Mouse (Mus musculus): Measurements from ENCODE around the gene Map3k1. TPM values are rescaled to one million over a fixed set of nuclear protein-coding genes. Genes with fewer than 3 reads are reported as not detected.
A peak's percentile ranks its signal among the peaks of the same experiment; 100 is the strongest.

Gene Map3k1
- polyA plus RNA-seq, 1 experiment from 2014 or later: 16.1 TPM

DNA sequence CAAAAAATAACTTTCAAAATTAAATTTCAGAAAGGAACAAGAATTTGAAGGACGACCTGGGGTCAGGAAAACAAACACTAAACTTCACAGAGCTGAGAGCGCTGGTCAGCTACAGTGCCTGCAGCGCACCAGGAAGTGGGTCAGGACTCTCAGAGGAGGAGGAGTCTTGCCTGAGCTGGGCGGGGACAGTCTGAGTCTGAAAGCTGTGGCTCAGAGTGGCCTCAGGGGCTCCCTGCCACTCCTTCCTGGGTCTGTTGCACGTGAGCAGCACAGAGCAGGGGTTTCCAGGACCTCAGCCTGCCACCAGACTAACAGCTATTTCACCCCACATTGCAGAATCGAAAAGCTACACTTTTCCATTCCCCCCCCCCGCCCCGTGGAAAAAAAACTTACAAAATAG, 11.8 kb downstream of the Map3k1 start:
- peaks cover 80% of the 10 kb centered on the region for H3K4me1 ChIP-seq
- H3K27ac ChIP-seq (replicated peaks): no peak overlapping the region

DNA sequence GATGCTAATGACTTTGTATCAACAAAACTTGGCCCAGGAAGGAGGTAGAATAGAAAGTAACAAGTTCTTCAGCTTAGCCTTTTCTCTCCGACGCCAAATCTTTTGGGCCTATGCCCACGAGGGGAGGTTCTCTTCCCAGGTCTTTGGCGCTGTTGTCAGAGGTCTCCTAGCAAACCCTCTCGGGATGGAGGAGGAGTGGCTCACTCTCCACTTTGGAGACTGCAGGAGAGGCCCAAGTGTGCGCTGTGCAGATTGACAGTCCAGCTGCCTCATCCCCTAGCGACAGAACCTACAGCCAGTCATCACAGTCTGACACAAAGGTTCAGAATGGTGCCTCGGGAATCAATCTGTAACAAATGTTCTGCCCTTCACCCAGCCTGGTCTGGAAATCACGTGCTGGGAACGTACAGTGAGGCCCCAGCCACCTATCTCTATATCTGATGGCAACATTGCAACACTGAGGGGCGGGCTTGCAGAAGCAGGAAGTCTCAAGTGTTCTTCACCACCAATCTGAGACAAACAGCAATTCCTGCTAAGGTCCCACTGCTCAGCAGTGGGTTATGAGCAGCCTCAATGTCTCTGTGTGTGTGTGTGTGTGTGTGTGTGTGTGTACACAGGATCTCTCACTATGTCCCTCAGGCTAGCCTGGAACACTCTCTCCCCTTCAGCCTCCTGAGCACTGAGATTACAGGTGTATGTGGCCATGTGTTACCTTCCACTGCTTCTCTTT, 12.4 kb downstream of the Map3k1 start:
- Histone ChIP-seq H3K36me3 (replicated peaks) (no peaks in the 10 kb centered on the region), H3K9me3 (no peaks in the 10 kb centered on the region), H3K27me3 (replicated peaks; ENCODE audit: low read depth, poor library complexity, severe bottlenecking) (no peaks in the 10 kb centered on the region), H3K4me3 (no peak overlapping the region), H3K27ac (replicated peaks) (peak overlapping the region; percentile 35; the same call in 1 of the 2 replicates), H3K4me1 (peaks cover 80% of the 10 kb centered on the region)
- no peak for DNase-seq (ENCODE audit: low spot score)
- 72% methylated on average over 11 of the region's 11 CpGs for WGBS

More for the DNA sequence above, 11.8 kb downstream of the Map3k1 start:
- Histone ChIP-seq H3K9me3 (no peaks in the 10 kb centered on the region), H3K27me3 (replicated peaks; ENCODE audit: low read depth, poor library complexity, severe bottlenecking) (no peaks in the 10 kb centered on the region), H3K4me3 (no peak overlapping the region; the same call in 1 of the 2 replicates), H3K36me3 (replicated peaks) (no peaks in the 10 kb centered on the region)
- peak; percentile 76 for DNase-seq (ENCODE audit: low spot score)
- 10% methylated on average over 8 of the region's 8 CpGs for WGBS

DNA sequence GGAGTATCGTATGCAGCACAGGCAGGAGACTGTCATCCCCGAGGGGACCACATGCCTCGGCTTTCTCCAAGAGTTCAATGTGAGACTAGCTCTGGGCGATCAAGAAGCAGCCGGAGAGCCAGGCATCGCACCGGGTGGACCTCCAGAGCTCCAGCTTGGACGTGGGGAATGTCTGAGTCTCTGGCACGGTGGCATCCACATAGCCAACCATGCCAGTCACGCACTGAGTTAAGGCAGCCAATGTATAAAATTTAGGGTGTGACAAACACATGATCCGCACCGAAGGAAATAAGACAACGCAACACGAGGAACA, 15.9 kb downstream of the Map3k1 start:
- no peaks in the 10 kb centered on the region for H3K9me3 ChIP-seq
- WGBS: 83% methylated on average over 14 of the region's 14 CpGs
- DNase-seq (ENCODE audit: low spot score): no peak
- H3K4me3 ChIP-seq: no peak overlapping the region
- no peaks in the 10 kb centered on the region for H3K36me3 ChIP-seq (replicated peaks)
- 0 out of 2 replicates have a peak overlapping the region, but pooled peaks have one; percentile 10 for H3K27ac ChIP-seq (replicated peaks)
- no peaks in the 10 kb centered on the region for H3K27me3 ChIP-seq (replicated peaks; ENCODE audit: low read depth, poor library complexity, severe bottlenecking)
- peaks cover 90% of the 10 kb centered on the region for H3K4me1 ChIP-seq

DNA sequence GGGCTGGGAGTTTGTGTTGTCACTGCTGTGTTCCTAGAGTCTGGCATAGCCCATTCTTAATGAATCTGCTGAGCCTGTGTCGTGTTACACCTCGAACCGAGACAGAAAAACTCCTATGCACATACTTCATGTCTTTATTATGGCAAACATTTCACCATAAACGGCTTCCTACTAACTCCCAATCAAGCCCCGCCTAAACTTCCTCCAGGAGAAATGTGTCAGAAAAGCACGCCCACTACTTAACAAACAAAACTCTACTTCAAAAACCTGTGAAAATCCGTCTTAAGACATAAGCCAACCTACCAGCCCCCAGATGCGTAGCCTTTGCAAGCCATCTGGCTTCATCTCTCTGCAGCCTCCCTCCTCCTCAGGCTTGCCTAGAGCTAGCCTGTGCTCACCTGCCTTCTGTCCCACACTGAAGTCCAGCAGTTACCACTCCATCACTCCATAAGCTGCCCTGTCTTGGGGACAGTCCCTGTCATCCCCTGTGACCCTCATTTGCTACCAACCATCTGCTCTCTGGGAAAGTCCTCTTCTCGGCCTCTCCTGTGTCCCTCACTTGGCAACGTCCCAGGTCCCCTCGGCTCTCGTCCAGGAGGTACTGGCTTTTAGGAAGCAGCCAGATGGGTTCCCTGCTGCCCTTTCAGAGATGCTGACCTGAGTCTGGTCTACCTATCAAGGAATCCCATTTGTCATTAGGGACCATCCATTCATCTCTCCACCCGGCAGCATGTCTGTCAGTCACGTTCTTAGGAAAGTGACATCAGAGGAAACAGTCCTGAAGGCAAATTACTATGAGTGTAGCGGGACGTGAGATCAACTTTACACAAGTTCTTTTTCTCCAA, 16.4 kb downstream of the Map3k1 start:
- H3K27me3 ChIP-seq (replicated peaks; ENCODE audit: low read depth, poor library complexity, severe bottlenecking): no peaks in the 10 kb centered on the region
- no peak overlapping the region for H3K4me3 ChIP-seq
- WGBS: 75% methylated on average over 16 of the region's 16 CpGs

DNA sequence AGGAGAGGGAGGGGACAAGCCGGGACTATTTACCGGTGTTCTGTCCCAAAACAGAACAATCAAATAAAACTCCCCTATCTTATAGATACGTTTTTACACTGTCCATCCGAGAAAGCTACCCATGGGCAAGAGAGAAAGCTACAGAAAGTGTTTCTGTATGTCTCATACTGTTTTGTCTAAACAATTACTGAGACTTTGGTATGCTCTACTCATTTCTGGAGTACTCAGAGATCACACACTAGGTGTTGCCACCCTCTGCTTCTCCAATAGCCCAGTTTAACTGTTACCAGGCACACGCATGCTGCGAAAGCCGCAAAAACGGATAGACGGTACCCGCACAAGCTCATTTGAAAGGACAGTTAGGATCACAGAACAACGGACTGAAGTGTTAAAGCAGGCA, 17.2 kb downstream of the Map3k1 start:
- H3K27ac ChIP-seq (replicated peaks): no peak overlapping the region
- H3K9me3 ChIP-seq: no peaks in the 10 kb centered on the region
- no peaks in the 10 kb centered on the region for H3K36me3 ChIP-seq (replicated peaks)
- WGBS: 88% methylated on average over 11 of the region's 11 CpGs
- peaks cover 78% of the 10 kb centered on the region for H3K4me1 ChIP-seq
- DNase-seq (ENCODE audit: low spot score): no peak
- no peak overlapping the region for H3K4me3 ChIP-seq
- no peaks in the 10 kb centered on the region for H3K27me3 ChIP-seq (replicated peaks; ENCODE audit: low read depth, poor library complexity, severe bottlenecking)

More for the DNA sequence above, 16.4 kb downstream of the Map3k1 start:
- Histone ChIP-seq H3K9me3 (no peaks in the 10 kb centered on the region), H3K36me3 (replicated peaks) (no peaks in the 10 kb centered on the region), H3K27ac (replicated peaks) (peak overlapping the region; percentile 48; the same call in 1 of the 2 replicates), H3K4me1 (peaks cover 86% of the 10 kb centered on the region)
- no peak for DNase-seq (ENCODE audit: low spot score)

DNA sequence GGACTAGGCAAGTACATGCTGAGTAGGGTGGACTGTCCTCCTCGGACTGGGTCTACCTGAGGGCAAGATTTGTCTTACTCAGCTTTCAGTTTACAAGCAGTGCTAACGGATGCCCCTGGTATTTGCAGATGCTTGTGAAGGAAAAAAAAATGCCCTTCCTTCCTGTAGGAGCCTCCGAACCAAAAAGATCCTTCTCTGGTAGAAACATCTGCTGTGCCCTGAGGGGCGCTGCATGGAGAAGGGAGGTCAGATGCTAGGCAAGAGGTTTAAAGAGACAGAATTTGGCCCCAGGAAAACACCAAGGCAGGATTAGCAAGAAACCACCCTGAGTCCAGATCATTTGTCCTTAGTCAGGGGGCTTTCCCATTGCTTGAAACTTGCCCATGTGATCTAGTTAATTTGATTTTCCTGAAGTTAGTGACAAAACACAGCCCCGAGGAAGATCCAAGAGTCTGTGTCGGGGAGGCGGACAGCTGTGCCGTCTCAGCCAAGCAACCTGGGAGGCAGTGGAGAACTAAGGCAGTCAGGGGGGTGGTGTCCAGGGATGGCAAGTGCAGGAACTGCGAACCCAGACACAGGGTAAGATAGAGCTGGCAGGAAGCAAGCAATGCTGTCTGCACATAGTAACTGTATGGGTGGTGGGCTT, 19.2 kb downstream of the Map3k1 start:
- Histone ChIP-seq H3K36me3 (replicated peaks) (no peaks in the 10 kb centered on the region), H3K27ac (replicated peaks) (peak overlapping the region; percentile 66), H3K4me3 (no peak overlapping the region), H3K4me1 (peaks cover 67% of the 10 kb centered on the region), H3K9me3 (no peaks in the 10 kb centered on the region), H3K27me3 (replicated peaks; ENCODE audit: low read depth, poor library complexity, severe bottlenecking) (no peaks in the 10 kb centered on the region)
- peak; percentile 50 for DNase-seq (ENCODE audit: low spot score)
- 20% methylated on average over 9 of the region's 9 CpGs for WGBS

DNA sequence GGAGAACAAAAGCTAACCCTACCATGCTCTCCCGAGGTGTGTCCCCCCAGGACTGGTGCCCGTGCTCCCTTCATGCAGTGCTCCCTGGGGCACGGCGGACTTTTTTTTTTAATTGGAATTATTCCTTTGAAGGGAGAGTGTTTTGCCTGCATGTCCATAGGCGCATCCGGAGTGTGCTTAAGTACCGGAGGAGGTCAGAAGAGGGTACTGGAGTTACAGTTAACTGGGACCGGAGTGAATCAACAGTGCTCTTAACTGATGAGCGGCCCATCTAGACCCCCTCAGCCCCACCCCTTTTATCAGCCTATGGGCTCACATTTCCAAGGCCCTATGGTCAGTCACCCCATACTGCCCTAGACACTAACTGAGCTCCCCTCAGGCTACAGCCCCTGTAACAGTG, 19.9 kb downstream of the Map3k1 start:
- WGBS: 61% methylated on average over 9 of the region's 9 CpGs
- H3K27ac ChIP-seq (replicated peaks): peak overlapping the region; percentile 66
- no peak overlapping the region for H3K4me3 ChIP-seq
- DNase-seq (ENCODE audit: low spot score): no peak
- H3K36me3 ChIP-seq (replicated peaks): no peaks in the 10 kb centered on the region
- H3K9me3 ChIP-seq: no peaks in the 10 kb centered on the region
- peaks cover 60% of the 10 kb centered on the region for H3K4me1 ChIP-seq
- H3K27me3 ChIP-seq (replicated peaks; ENCODE audit: low read depth, poor library complexity, severe bottlenecking): no peaks in the 10 kb centered on the region

DNA sequence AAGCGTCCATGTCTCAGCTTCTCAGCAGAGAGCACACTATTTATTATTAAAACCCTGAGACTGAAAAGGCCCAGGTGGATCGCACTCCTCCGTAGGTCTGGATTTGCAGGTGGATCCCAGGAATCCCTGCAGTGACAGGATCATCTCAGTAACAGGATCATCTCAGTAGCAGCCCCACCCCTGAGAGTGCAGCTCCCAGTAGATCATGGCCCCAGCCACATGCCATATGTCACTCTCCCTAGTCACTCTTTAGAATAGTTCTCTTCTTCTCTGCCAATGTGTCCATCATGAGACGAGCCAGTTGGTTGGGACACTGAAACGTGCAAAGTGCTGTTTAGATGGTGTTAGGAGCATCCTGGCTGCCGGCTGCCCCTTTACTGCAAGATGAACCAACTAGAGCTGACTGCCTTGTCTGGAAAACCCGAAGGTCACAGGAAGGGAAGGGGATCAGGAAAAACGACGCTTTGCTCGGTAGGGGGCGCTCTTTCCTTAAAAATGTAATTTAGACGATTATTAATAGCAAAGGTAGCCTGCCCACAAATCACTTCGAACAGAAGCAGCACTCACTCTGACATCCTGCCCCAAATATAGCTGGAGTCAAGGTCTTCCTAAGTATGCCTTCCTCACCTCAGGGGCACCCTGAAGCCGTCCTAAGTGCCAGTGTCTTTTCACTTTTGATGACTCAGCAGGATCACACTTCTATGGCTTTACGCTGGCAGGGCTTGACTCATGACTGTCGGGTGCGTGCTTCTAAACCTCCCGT, 20.8 kb downstream of the Map3k1 start:
- no peak overlapping the region for H3K4me3 ChIP-seq
- DNase-seq (ENCODE audit: low spot score): peak; percentile 83
- H3K27ac ChIP-seq (replicated peaks): no peak overlapping the region
- H3K9me3 ChIP-seq: no peaks in the 10 kb centered on the region
- WGBS: 42% methylated on average over 18 of the region's 18 CpGs
- no peaks in the 10 kb centered on the region; the same call in 1 of the 2 replicates for H3K36me3 ChIP-seq (replicated peaks)
- peaks cover 52% of the 10 kb centered on the region for H3K4me1 ChIP-seq
- H3K27me3 ChIP-seq (replicated peaks; ENCODE audit: low read depth, poor library complexity, severe bottlenecking): no peaks in the 10 kb centered on the region

DNA sequence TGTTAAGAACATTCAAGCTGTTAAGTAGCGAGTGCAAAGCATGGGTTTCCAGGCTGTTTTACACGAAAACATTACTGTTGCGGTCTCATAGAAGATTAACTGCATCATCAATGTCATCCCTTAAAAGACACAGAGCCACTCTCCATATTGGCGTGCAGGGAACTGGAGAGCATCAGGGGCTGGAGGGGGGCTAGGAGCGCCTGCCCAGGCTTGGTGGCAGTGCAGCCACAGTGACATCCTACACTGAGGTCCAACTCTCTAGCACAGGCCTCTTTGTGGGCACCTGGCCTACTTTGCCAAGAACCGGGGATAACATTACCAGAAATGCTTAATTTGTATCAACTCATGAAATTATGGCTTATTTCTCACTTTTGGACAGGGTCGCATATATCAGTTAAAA, 22.2 kb downstream of the Map3k1 start:
- no peaks in the 10 kb centered on the region for H3K27me3 ChIP-seq (replicated peaks; ENCODE audit: low read depth, poor library complexity, severe bottlenecking)
- peaks cover 10% of the 10 kb centered on the region for H3K36me3 ChIP-seq (replicated peaks)
- H3K4me1 ChIP-seq: peaks cover 37% of the 10 kb centered on the region
- H3K27ac ChIP-seq (replicated peaks): no peak overlapping the region
- H3K9me3 ChIP-seq: no peaks in the 10 kb centered on the region
- no peak for DNase-seq (ENCODE audit: low spot score)
- no peak overlapping the region for H3K4me3 ChIP-seq
- WGBS: 95% methylated on average over 7 of the region's 7 CpGs

DNA sequence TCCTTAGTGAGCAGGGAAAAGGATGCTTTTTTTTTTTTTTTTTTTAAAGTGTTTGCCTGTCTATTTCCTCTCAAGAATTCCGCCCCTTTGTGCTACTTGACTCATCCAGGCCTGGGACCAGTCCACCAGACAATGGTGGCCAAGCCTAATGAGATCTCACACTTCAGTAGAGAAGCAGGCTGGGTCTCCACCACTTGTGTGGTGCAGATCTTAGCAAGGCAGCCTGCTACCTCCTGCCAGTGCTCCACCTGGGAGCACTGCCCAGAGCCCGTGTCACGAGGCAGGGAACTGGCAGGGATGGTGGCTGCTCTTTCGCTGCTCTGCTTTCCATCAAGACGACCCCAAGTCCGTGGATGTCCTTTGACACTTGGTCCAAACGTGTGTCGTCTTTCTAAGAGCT, 25.3 kb downstream of the Map3k1 start:
- H3K27ac ChIP-seq (replicated peaks): no peak overlapping the region
- 88% methylated on average over 8 of the region's 8 CpGs for WGBS
- peaks cover 11% of the 10 kb centered on the region for H3K36me3 ChIP-seq (replicated peaks)
- H3K27me3 ChIP-seq (replicated peaks; ENCODE audit: low read depth, poor library complexity, severe bottlenecking): no peaks in the 10 kb centered on the region
- DNase-seq (ENCODE audit: low spot score): no peak
- H3K4me3 ChIP-seq: no peak overlapping the region
- peaks cover 8% of the 10 kb centered on the region for H3K4me1 ChIP-seq
- no peaks in the 10 kb centered on the region for H3K9me3 ChIP-seq

DNA sequence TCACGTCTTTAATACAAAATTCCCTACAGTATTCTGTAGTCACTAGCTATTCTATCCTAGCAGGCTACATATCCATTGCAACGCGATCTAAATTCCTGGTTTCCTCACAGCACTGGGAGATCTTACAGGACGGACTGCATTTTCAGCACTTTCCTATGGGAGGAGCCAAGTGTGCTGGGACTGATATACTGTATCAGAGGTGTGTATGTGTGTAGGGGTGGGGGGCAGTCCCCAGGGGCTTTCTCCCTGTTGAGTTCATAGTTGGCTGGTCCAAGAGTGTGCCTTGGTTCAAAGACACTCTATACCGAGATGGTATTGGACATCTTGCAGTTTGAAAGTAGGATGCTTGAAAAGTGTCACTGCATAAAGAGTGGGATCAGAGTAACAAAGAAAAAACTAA, 29.3 kb downstream of the Map3k1 start:
- no peaks in the 10 kb centered on the region for H3K27me3 ChIP-seq (replicated peaks; ENCODE audit: low read depth, poor library complexity, severe bottlenecking)
- no peaks in the 10 kb centered on the region for H3K9me3 ChIP-seq
- H3K4me3 ChIP-seq: no peak overlapping the region
- no peak for DNase-seq (ENCODE audit: low spot score)
- 88% methylated on average over 5 of the region's 5 CpGs for WGBS
- no peak overlapping the region for H3K27ac ChIP-seq (replicated peaks)
- peaks cover 11% of the 10 kb centered on the region for H3K4me1 ChIP-seq
- peaks cover 26% of the 10 kb centered on the region for H3K36me3 ChIP-seq (replicated peaks)

DNA sequence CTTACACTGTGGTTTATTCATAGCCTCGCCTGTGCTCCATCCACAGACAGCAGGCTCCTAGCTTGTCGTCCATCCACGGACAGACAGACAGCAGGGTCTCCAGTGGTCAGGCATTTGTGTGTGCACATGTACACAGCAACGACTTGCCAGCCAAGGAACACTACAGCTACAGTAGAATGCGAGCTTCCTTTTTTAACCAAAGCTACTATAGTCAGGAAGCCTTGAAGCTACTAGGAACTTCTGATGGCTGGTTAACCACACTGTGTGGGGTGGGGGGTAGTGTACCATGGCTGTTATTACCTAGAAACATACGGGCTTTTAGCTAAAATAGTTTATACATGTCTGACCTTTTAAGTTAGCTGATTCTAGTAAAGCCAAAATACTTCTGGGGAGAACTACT, 30.2 kb downstream of the Map3k1 start:
- no peak for DNase-seq (ENCODE audit: low spot score)
- Histone ChIP-seq H3K4me3 (no peak overlapping the region), H3K27ac (replicated peaks) (no peak overlapping the region), H3K9me3 (no peaks in the 10 kb centered on the region), H3K36me3 (replicated peaks) (peaks cover 34% of the 10 kb centered on the region), H3K4me1 (peaks cover 11% of the 10 kb centered on the region), H3K27me3 (replicated peaks; ENCODE audit: low read depth, poor library complexity, severe bottlenecking) (no peaks in the 10 kb centered on the region)
- 82% methylated on average over 6 of the region's 6 CpGs for WGBS
